Mouse (Mus musculus): ENCODE measurements around the gene Thtpa. TPM values are rescaled to one million over a fixed set of nuclear protein-coding genes. Genes with fewer than 3 reads are reported as not detected.
A peak's percentile ranks its signal among the peaks of the same experiment; 100 is the strongest.

Gene Thtpa
- polyA plus RNA-seq, 1 experiment from 2014 or later: 22.7 TPM

DNA sequence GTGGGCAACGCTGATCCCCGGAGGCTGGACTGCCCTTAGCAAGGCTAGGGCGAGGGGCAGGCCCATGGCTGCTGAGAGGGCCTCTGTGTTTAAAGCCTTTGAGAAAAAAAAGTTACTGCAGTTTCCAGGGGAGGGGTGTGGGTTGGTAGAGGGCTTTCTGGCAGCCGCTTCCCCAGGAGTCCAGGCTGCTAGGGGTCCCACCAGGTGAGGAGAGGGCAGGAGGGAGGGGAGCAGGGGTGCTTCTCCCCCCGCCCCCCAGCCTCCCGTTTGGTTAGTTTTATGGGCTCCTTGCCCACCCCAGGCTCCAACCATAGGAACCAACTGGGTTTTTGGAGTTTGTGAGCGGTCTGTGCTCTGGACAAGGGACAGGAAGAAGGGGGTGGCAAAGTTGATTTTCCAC lies 32.7 kb upstream of the Thtpa start:
- Histone ChIP-seq H3K27ac (ENCODE audit: low read depth, low read length) (no peak overlapping the region), H3K9ac (ENCODE audit: low read length) (no peak overlapping the region), H3K4me1 (ENCODE audit: control insufficient read depth, insufficient read depth, low read length) (peaks cover 16% of the 10 kb centered on the region), H3K4me3 (ENCODE audit: low read depth, low read length) (no peak overlapping the region), H3K4me2 (no peak overlapping the region), H3K27me3 (ENCODE audit: control insufficient read depth, insufficient read depth, low read length) (no peaks in the 10 kb centered on the region), H3K36me3 (ENCODE audit: control insufficient read depth, insufficient read depth, low read length) (peaks cover 7% of the 10 kb centered on the region), H3K9me3 (ENCODE audit: control insufficient read depth, low read length) (no peaks in the 10 kb centered on the region)
- ATAC-seq (ENCODE audit: low FRiP score) (no peak), DNase-seq (ENCODE audit: low spot score, missing footprints) (no peak)
- 39% methylated on average over 7 of the region's 7 CpGs for WGBS

DNA sequence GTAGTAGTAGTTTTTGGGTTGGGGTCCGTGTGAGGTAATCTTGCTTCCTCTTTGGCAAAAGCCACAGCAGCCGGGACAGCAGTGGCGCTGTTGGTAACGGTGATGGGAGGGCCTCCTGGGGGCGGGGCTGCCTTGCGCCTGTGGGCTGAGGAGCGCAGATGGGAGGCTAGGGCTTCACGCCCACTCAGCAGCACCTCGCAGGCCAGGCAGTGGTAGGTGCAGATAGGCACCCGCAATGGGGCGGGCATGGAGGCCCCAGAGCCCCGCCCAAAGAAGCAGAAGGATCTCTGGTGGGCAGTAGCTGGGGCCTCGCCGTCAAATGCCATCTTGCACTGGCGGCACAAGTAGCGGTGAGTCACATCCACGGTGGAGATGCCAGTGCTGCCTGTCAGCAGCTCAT lies 32.0 kb upstream of the Thtpa start:
- Histone ChIP-seq H3K27me3 (ENCODE audit: control insufficient read depth, insufficient read depth, low read length) (no peaks in the 10 kb centered on the region), H3K4me3 (ENCODE audit: low read depth, low read length) (no peak overlapping the region), H3K4me1 (ENCODE audit: control insufficient read depth, insufficient read depth, low read length) (peaks cover 16% of the 10 kb centered on the region), H3K4me2 (no peak overlapping the region), H3K9ac (ENCODE audit: low read length) (no peak overlapping the region), H3K36me3 (ENCODE audit: control insufficient read depth, insufficient read depth, low read length) (peaks cover 7% of the 10 kb centered on the region), H3K9me3 (ENCODE audit: control insufficient read depth, low read length) (no peaks in the 10 kb centered on the region), H3K27ac (ENCODE audit: low read depth, low read length) (no peak overlapping the region)
- ATAC-seq (ENCODE audit: low FRiP score) (peak; percentile 68), DNase-seq (ENCODE audit: low spot score, missing footprints) (no peak)
- WGBS: 34% methylated on average over 17 of the region's 17 CpGs

DNA sequence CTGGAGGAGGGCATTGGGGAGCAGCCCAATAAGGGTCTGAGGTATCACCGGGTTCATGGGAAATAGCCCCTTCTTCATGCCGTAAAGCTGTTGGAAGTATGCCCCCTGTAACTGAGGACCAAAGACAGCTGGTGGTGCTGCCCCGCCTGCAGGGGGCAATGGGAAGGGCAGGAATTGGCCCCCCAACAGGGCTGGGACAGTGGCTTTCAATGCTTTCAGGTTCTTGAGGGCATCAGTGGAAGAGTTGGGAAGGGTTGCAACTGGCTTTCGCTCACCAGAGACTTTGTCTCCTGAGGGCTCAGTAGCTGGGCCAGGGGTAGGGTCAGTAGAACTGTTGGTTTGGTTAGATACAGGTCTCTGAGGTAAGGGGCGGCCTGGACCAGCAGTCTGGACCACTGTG lies 31.5 kb upstream of the Thtpa start:
- Histone ChIP-seq H3K9ac (ENCODE audit: low read length) (no peak overlapping the region), H3K27ac (ENCODE audit: low read depth, low read length) (no peak overlapping the region), H3K9me3 (ENCODE audit: control insufficient read depth, low read length) (no peaks in the 10 kb centered on the region), H3K4me3 (ENCODE audit: low read depth, low read length) (no peak overlapping the region), H3K27me3 (ENCODE audit: control insufficient read depth, insufficient read depth, low read length) (no peaks in the 10 kb centered on the region), H3K4me1 (ENCODE audit: control insufficient read depth, insufficient read depth, low read length) (peaks cover 16% of the 10 kb centered on the region), H3K4me2 (no peak overlapping the region), H3K36me3 (ENCODE audit: control insufficient read depth, insufficient read depth, low read length) (peaks cover 11% of the 10 kb centered on the region)
- ATAC-seq (ENCODE audit: low FRiP score): no peak
- 89% methylated on average over 5 of the region's 5 CpGs for WGBS
- no peak for DNase-seq (ENCODE audit: low spot score, missing footprints)

DNA sequence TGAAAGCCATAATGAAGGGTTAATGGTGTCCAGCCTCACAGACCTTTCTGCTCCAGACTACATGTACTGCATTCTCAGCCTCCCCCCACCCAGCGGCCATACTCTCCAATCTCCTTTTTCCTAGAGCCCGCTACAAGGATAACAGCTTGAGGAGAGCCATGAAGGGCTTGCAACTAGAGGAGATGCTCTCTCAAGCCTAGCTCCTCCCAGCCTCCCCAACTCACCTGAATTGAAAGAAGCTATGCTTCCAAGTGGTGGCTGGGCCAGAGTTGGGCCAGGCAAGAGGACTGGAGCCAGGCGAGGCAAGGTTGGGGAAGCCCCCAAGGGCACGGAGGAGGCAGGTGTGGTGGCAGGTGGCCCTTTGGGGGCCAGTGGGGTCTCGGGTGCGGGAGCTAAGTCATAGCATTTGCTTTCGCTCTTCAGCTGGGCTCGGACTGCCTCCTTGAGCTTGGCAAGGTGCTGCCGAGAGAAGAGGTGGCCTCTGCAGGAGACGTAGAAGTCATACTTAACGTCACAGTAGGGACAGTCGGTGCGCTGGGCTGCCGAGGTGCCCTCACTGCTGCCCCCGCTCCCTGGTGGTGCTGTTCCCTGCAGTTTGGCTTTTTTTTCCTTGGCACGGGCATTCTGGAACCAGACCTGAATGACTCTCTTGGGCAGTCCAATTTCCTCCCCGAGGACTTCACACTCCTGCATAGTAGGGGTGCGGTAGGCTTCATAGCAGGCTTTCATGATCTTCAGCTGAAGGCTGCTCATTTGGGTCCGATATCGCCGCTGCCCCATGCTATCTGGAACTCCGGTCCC lies 30.8 kb upstream of the Thtpa start:
- Histone ChIP-seq H3K4me2 (no peak overlapping the region), H3K9me3 (ENCODE audit: control insufficient read depth, low read length) (no peaks in the 10 kb centered on the region), H3K36me3 (ENCODE audit: control insufficient read depth, insufficient read depth, low read length) (peaks cover 11% of the 10 kb centered on the region), H3K4me3 (ENCODE audit: low read depth, low read length) (no peak overlapping the region), H3K27ac (ENCODE audit: low read depth, low read length) (no peak overlapping the region), H3K4me1 (ENCODE audit: control insufficient read depth, insufficient read depth, low read length) (peaks cover 16% of the 10 kb centered on the region), H3K9ac (ENCODE audit: low read length) (no peak overlapping the region), H3K27me3 (ENCODE audit: control insufficient read depth, insufficient read depth, low read length) (no peaks in the 10 kb centered on the region)
- no peak for DNase-seq (ENCODE audit: low spot score, missing footprints)
- ATAC-seq (ENCODE audit: low FRiP score): no peak
- 88% methylated on average over 22 of the region's 22 CpGs for WGBS

DNA sequence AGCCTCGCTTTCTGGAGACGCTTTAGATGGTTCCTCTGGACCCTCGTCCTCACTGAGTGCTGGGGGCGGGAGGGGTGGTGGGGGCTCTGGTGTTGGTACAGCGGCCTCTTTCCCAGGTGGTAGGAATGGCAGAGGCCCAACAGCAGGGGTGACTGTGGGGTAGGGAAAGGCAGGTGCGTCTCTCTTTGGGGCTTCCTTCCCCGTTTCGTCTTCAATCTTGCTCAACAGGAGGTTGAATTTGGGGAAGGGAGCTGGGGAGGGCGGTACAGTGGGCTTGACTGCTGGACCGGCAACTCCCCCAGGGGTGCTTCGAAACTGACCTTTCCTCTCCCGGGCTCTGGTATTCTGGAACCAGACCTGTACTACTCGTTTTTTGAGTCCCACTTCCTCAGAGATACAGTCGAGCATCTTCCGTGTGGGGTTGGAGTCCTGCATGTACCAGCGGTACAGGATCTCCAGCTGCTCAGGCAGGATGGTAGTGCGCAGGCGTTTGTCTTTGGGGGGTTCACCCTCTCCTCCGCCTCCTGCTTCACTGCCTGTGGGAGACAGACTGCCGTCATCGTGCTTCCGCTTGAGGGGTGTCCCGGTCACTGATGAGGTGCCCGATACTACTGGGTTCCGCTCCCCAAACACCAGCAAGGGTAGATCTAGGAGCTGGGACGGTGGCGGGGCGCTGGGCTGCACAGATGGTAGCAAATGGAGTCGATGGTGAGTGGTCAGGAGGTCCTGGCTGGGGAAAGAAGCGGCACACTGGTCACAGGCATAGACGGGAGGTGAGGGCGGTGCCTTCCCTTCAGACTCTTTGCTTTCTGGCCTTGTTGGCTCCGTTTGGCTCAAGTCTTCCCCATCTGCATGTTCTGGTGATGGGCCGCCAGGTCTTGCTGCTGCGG lies 29.9 kb upstream of the Thtpa start:
- Histone ChIP-seq H3K4me2 (no peak overlapping the region), H3K9me3 (ENCODE audit: control insufficient read depth, low read length) (no peaks in the 10 kb centered on the region), H3K36me3 (ENCODE audit: control insufficient read depth, insufficient read depth, low read length) (peaks cover 11% of the 10 kb centered on the region), H3K27ac (ENCODE audit: low read depth, low read length) (no peak overlapping the region), H3K4me1 (ENCODE audit: control insufficient read depth, insufficient read depth, low read length) (peaks cover 14% of the 10 kb centered on the region), H3K4me3 (ENCODE audit: low read depth, low read length) (no peak overlapping the region), H3K27me3 (ENCODE audit: control insufficient read depth, insufficient read depth, low read length) (no peaks in the 10 kb centered on the region), H3K9ac (ENCODE audit: low read length) (no peak overlapping the region)
- DNase-seq (ENCODE audit: low spot score, missing footprints) (no peak), ATAC-seq (ENCODE audit: low FRiP score) (no peak)
- WGBS: 80% methylated on average over 35 of the region's 35 CpGs

DNA sequence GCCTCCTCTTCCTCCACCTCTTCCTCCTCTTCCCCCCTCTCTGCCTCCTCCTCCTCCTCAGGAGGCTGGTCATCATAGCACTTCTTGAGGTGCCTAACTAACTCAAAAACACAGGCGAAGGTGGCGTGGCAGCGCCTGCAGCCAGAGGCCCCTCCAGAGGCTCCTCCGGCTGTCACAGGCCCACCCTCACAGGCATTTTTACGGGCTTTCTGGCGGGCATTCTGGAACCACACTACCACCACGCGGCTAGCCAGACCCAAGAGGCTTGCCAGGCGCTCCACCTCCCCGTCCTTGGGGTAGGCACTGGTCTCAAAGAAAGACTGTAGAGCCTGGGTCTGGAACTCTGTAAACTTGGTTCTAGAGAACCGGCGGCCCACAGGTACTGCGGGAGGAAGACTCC lies 29.2 kb upstream of the Thtpa start:
- WGBS: 88% methylated on average over 13 of the region's 13 CpGs
- Histone ChIP-seq H3K9ac (ENCODE audit: low read length) (no peak overlapping the region), H3K36me3 (ENCODE audit: control insufficient read depth, insufficient read depth, low read length) (peaks cover 11% of the 10 kb centered on the region), H3K4me1 (ENCODE audit: control insufficient read depth, insufficient read depth, low read length) (peaks cover 11% of the 10 kb centered on the region), H3K27ac (ENCODE audit: low read depth, low read length) (no peak overlapping the region), H3K4me2 (no peak overlapping the region), H3K4me3 (ENCODE audit: low read depth, low read length) (no peak overlapping the region), H3K27me3 (ENCODE audit: control insufficient read depth, insufficient read depth, low read length) (no peaks in the 10 kb centered on the region), H3K9me3 (ENCODE audit: control insufficient read depth, low read length) (no peaks in the 10 kb centered on the region)
- ATAC-seq (ENCODE audit: low FRiP score): no peak
- DNase-seq (ENCODE audit: low spot score, missing footprints): no peak

DNA sequence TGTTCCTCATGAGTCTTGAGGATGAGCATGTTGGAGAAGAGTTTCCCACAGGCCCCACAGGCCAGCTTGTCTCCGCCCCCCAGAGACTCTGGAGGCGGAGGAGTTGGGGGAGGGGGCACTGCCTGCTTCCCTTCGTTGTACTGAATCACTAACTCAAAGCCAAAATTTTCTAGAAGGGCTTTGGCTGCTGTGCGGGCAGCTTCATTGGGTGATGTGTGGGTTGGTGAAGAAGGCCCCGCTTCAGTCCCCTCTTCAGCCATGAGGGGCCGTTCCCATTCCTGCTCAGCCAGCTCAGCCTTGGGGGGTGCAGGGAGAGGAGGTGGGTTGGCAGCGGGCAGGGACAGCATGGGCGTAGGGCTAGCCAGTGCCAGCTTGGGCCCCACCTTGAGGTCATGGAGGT lies 28.5 kb upstream of the Thtpa start:
- Histone ChIP-seq H3K4me2 (no peak overlapping the region), H3K9ac (ENCODE audit: low read length) (no peak overlapping the region), H3K36me3 (ENCODE audit: control insufficient read depth, insufficient read depth, low read length) (peaks cover 11% of the 10 kb centered on the region), H3K4me3 (ENCODE audit: low read depth, low read length) (no peak overlapping the region), H3K27ac (ENCODE audit: low read depth, low read length) (no peak overlapping the region), H3K27me3 (ENCODE audit: control insufficient read depth, insufficient read depth, low read length) (no peaks in the 10 kb centered on the region), H3K4me1 (ENCODE audit: control insufficient read depth, insufficient read depth, low read length) (peaks cover 12% of the 10 kb centered on the region), H3K9me3 (ENCODE audit: control insufficient read depth, low read length) (no peaks in the 10 kb centered on the region)
- 89% methylated on average over 8 of the region's 8 CpGs for WGBS
- ATAC-seq (ENCODE audit: low FRiP score) (no peak), DNase-seq (ENCODE audit: low spot score, missing footprints) (no peak)

DNA sequence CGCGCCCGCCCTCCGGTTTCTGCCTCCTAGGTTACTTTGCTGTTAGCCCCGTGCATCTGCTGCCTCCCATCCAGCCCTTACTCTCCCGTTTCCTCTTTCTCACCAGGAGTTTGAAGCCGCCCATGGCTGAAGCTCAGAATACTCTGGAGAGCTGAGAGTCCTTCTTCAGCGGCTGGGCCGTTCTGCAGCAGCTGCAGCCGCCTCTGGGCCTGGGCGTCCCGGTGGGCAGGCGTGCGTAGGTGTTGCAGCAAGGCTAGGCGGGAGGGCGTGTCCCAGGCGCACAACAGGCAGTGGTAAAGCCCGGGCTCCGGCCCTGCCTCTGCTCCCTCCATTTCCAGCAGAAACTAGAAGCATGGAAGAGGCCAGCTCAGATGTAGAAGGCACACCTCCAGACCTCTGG lies 22.8 kb upstream of the Thtpa start:
- DNase-seq (ENCODE audit: low spot score, missing footprints) (no peak), ATAC-seq (ENCODE audit: low FRiP score) (no peak)
- Histone ChIP-seq H3K27ac (ENCODE audit: low read depth, low read length) (no peak overlapping the region), H3K4me2 (no peak overlapping the region), H3K36me3 (ENCODE audit: control insufficient read depth, insufficient read depth, low read length) (peaks cover 10% of the 10 kb centered on the region), H3K27me3 (ENCODE audit: control insufficient read depth, insufficient read depth, low read length) (no peaks in the 10 kb centered on the region), H3K4me1 (ENCODE audit: control insufficient read depth, insufficient read depth, low read length) (peaks cover 4% of the 10 kb centered on the region; the same call in 1 of the 2 replicates), H3K9ac (ENCODE audit: low read length) (no peak overlapping the region), H3K9me3 (ENCODE audit: control insufficient read depth, low read length) (no peaks in the 10 kb centered on the region), H3K4me3 (ENCODE audit: low read depth, low read length) (no peak overlapping the region)
- WGBS: 24% methylated on average over 19 of the region's 19 CpGs

DNA sequence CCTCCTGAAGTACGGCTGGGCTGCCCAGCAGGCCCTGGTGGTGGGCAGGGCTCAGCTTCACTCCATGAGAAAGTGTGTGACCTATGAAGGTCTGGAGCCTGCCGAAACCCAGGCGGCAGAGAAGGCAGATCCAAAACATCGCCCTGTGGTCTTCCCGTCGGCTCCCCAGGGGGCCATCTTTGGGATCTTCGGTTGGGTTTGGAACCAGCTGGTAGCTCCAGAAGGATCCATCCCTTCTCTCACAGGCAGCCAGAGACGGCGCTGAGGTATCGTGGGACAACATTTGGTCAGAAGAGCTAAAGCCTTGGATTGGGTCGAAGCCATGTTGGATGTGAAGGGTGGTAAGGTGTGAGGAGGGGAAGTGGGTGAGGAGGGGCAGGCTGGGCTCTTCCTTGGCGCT lies 20.2 kb upstream of the Thtpa start:
- no peak overlapping the region for H3K4me2 ChIP-seq
- DNase-seq (ENCODE audit: low spot score, missing footprints): no peak
- no peaks in the 10 kb centered on the region for H3K9me3 ChIP-seq (ENCODE audit: control insufficient read depth, low read length)
- peaks cover 5% of the 10 kb centered on the region for H3K27me3 ChIP-seq (ENCODE audit: control insufficient read depth, insufficient read depth, low read length)
- H3K9ac ChIP-seq (ENCODE audit: low read length): no peak overlapping the region
- H3K4me3 ChIP-seq (ENCODE audit: low read depth, low read length): no peak overlapping the region
- WGBS: 95% methylated on average over 12 of the region's 12 CpGs
- peaks cover 6% of the 10 kb centered on the region for H3K36me3 ChIP-seq (ENCODE audit: control insufficient read depth, insufficient read depth, low read length)
- no peak overlapping the region for H3K27ac ChIP-seq (ENCODE audit: low read depth, low read length)
- no peak for ATAC-seq (ENCODE audit: low FRiP score)
- peaks cover 31% of the 10 kb centered on the region for H3K4me1 ChIP-seq (ENCODE audit: control insufficient read depth, insufficient read depth, low read length)
